ENCODE assay signal across 27 mouse cellular contexts in the genomic region with DNA sequence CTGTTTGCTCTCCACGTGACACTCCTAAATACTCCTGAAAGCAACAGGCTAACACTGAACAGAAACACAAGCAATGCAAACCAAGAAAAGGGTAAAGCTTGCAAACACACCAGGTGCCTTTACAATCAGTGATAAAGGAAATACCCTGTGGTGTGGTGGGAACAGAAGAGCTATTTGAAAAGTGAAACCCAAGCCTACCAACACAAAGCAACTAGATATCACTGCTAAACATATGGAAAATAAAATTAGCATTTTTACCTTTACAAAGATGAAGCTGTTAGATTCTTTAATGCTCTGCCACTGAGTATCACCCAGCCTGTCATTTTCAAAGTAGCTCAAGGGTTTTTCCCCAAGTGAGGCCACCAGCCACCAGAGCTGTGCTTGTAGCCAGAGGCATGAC.
DNase-seq lines count a peak whose midpoint lies in the region; ATAC-seq and TF ChIP-seq lines count a peak whose summit lies in the region.
"Had no signal": no experiment of that assay in that cellular context is flagged by ENCODE, and none has a peak within 500 bp of the region (broad histone marks: within the 10 kb centered on the region; RNA-seq: fewer than 3 reads in every experiment).

No protein-coding gene starts in this region.

- peak; percentile 77 for ATAC-seq in CD4-positive, CD25-positive, alpha-beta regulatory T cell, adult 4 months
- peak; percentile 74 for ATAC-seq in inflammation-experienced regulatory T-cells, adult 6 months
- no peak for ATAC-seq in forebrain, embryonic 13.5 days
- ATAC-seq: forebrain, embryonic 15.5 days; intestine, embryonic 16.5 days had no signal

- H3K9me3 ChIP-seq in forebrain, embryonic 13.5 days (replicated peaks), result no peaks in the 10 kb centered on the region
- H3K9me3 ChIP-seq: embryonic facial prominence, embryonic 12.5 days; embryonic facial prominence, embryonic 15.5 days; forebrain, embryonic 15.5 days; G1E; heart, embryonic 10.5 days; heart, embryonic 13.5 days; hindbrain, embryonic 12.5 days; hindbrain, embryonic 15.5 days had no signal

- no peak for TF ChIP-seq CTCF in gastrocnemius, adult 2 months (IDR thresholded peaks at IDR 0.05)

- H3K27me3 ChIP-seq in forebrain, embryonic 13.5 days, result no peaks in the 10 kb centered on the region
- H3K27me3 ChIP-seq: embryonic facial prominence, embryonic 12.5 days; embryonic facial prominence, embryonic 15.5 days; forebrain, embryonic 15.5 days; heart, embryonic 13.5 days; hindbrain, embryonic 12.5 days; hindbrain, embryonic 15.5 days; Patski had no signal

- intact Hi-C loops in gastrocnemius, adult 2 months (cut with DNase I), result no loop called here

- H3K36me3 ChIP-seq in forebrain, embryonic 13.5 days (ENCODE audit: poor library complexity, severe bottlenecking), result peaks cover 21% of the 10 kb centered on the region
- H3K36me3 ChIP-seq: hindbrain, embryonic 15.5 days had no signal

- H3K27ac ChIP-seq in gastrocnemius, adult 2 months, result peak overlapping the region; percentile 63; the same call in 1 of the 2 replicates
- H3K27ac ChIP-seq in forebrain, embryonic 13.5 days, result no peak overlapping the region
- H3K27ac ChIP-seq: embryonic facial prominence, embryonic 12.5 days; embryonic facial prominence, embryonic 15.5 days; forebrain, embryonic 15.5 days; heart, adult 2 months; heart, embryonic 10.5 days; heart, embryonic 13.5 days; hindbrain, embryonic 12.5 days; hindbrain, embryonic 15.5 days had no signal

- no peak overlapping the region for H3K9ac ChIP-seq in forebrain, embryonic 13.5 days
- H3K9ac ChIP-seq: embryonic facial prominence, embryonic 12.5 days; embryonic facial prominence, embryonic 15.5 days; forebrain, embryonic 15.5 days; heart, embryonic 13.5 days; hindbrain, embryonic 12.5 days; hindbrain, embryonic 15.5 days had no signal

- no peaks in the 10 kb centered on the region for H3K4me1 ChIP-seq in forebrain, embryonic 13.5 days
- H3K4me1 ChIP-seq: embryonic facial prominence, embryonic 15.5 days; forebrain, embryonic 15.5 days; hindbrain, embryonic 15.5 days had no signal

- peak; percentile 47 for DNase-seq in gastrocnemius, adult 2 months
- no peak for DNase-seq in gastrocnemius, postnatal 10 days
- DNase-seq in ZHBTc4 (ENCODE audit: low read depth, low spot score), result peak; percentile 20
- no peak for DNase-seq in layer of hippocampus, adult 9-10 months (ENCODE audit: low spot score)
- DNase-seq in heart, postnatal 4 days, result no peak
- DNase-seq: adrenal gland, adult 2 months; adrenal gland, postnatal 14 days; cerebellum, adult 11 months; cerebellum, adult 2 months; cerebellum, adult 9-11 months; cerebellum, postnatal 25 days; gastrocnemius, postnatal 36 days; heart, adult 2 months; heart, postnatal 14 days had no signal

- H3K4me3 ChIP-seq in gastrocnemius, adult 2 months, result no peak overlapping the region
- H3K4me3 ChIP-seq in forebrain, embryonic 13.5 days, result no peak overlapping the region
- H3K4me3 ChIP-seq: embryonic facial prominence, embryonic 12.5 days; embryonic facial prominence, embryonic 15.5 days; forebrain, embryonic 15.5 days; heart, adult 2 months; heart, embryonic 10.5 days; heart, embryonic 13.5 days; hindbrain, embryonic 12.5 days; hindbrain, embryonic 15.5 days had no signal

- 44% methylated on average over 1 of the region's 1 CpGs for WGBS in forebrain, embryonic 13.5 days

- H3K4me2 ChIP-seq in forebrain, embryonic 13.5 days, result no peak overlapping the region
- H3K4me2 ChIP-seq: embryonic facial prominence, embryonic 12.5 days; embryonic facial prominence, embryonic 15.5 days; forebrain, embryonic 15.5 days; heart, embryonic 13.5 days; hindbrain, embryonic 12.5 days; hindbrain, embryonic 15.5 days had no signal

Comparison
In these comparisons a context has a peak if more than half of its experiments do, and no peak if none do; other contexts are left out.
1. DNase-seq: peak in gastrocnemius, adult 2 months (single experiment) and ZHBTc4 (single experiment); none in gastrocnemius, postnatal 10 days (single experiment), layer of hippocampus, adult 9-10 months (single experiment) and heart, postnatal 4 days (single experiment).